Mouse (Mus musculus) ZHBTc4 (cell line): ENCODE results near the gene Cadm4.
A peak's percentile ranks its signal among the peaks of the same experiment; 100 is the strongest.

Experiments
- DNase-seq: peaks from one replicate; pipeline ENCODE4 v3.0.0-alpha.2; 2011; ENCODE audit warnings: low read depth, low spot score

Gene Cadm4

DNA sequence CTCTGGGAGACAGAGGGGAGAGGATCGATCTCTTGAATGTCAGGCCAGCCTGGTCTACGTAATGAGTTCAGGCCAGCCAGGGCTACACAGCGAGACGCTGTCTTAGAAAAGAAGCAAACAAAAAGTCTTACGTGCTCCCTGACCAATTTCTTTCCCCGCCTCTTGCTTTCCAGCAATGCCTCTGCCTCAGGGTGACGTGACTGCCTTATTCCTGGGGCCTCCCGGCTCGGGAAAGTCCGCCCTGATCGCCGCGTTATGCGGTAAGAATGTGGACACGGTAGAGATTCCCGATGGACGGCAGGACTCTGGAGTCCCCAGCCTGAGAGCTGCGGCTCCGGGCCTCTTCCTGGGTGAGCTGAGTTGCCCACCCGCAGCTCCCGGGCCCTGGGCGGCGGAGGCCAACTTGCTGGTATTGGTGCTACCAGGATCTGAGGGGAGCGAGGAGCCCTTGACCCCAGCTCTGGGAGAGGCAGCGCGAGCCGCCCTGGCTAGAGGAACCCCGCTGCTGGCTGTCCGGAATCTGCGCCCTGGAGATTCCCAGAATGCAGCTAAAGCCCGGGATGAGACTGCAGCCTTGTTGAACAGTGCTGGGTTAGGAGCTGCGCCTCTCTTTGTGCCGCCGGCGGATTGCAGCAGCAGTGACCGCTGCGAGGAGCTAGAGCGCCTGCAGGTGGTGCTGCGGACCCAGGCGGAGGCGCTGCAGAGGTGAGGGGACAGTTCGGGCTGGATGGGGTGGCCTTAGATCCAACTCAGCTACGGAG is 49.6 kb downstream of the Cadm4 start:
- peak; percentile 83 for DNase-seq

DNA sequence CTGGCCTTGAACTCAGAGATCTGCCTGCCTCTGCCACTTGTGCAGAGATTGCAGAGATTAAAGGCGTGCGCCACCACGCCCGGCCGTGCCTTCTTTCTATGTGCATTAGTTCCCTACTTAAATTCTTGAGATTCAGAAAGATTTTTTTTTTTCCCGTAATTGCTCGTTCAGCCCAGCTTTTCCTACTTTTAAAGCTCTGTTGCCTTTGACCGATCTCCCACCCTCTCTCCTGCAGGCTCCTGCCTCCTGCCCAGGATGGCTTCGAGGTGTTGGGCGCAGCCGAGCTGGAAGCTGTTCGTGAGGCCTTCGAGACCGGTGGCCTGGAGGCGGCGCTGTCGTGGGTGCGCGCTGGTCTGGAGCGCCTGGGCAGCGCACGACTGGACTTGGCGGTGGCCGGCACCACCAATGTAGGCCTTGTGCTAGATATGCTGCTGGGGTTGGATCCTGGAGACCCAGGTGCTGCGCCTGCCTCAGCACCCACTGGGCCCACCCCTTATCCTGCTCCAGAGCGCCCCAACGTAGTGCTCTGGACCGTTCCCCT is 51.3 kb downstream of the Cadm4 start:
- peak; percentile 71 for DNase-seq

DNA sequence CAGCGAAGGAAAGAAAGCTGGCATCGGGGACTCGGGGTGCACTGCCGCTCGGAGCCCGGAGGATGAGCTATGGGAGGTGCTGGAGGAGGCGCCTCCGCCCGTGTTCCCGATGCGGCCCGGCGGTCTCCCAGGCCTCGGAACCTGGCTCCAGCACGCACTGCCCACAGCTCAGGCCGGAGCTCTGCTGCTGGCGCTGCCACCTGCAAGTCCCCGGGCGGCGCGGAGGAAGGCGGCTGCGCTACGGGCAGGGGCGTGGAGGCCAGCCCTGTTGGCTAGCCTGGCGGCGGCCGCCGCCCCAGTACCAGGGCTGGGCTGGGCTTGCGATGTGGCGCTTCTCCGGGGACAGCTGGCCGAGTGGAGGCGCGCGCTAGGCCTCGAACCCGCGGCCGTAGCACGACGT is 52.0 kb downstream of the Cadm4 start:
- DNase-seq, result no peak

DNA sequence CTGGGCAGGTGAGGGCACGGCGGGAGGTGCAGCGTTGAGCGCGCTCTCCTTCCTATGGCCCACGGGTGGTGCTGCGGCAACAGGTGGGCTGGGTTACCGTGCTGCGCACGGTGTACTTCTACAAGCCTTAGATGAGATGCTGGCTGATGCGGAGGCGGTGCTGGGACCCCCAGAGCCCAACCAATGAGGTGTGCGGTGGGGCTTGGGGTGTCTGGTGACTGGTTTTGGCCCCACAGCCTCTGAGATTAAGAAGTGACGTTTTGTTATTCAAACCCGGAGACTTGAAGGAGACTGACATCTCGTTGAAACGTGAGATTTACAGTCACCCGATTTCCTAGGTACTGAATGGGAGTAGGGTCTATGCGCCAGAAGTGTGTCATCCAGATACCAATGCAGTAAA is 52.5 kb downstream of the Cadm4 start:
- peak; percentile 78 for DNase-seq

DNA sequence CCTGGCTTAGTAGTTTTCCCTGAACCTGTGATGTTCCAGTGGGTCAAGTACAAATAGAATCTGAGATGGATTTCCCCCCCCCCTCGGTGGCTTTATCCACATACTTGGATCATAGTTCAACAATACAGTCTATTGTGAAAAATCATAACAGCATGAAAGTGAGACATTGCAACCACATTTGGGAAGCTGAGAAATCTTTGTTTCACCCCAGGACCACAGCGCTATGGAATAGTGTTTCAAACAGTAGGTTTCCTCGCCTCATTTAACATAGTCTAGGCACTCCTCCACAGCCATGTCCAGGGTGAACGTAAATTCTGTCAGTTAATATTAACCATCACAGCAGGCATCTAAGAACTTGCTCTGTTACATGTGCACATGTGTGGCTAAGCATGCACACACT is 55.3 kb downstream of the Cadm4 start:
- DNase-seq, result no peak

DNA sequence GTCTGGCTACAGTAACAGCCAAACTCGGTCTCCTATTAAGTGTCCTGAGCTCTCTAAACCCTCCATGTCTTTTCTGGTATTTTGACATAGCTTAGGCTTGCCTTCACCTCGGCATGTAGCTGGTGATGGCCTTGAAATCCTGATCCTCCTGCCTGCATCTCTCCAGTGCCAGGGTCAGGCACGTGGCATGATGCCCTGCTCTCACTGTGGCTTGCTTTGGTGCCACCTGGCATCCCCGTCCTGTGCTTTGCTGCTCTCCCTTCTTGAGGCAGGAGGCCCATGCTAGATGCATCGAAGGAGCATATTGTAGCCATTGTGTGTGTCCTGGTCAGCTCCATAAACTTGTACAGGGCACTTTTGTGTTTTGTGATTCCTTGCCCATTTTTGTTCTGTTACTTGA is 55.8 kb downstream of the Cadm4 start:
- DNase-seq, result no peak

DNA sequence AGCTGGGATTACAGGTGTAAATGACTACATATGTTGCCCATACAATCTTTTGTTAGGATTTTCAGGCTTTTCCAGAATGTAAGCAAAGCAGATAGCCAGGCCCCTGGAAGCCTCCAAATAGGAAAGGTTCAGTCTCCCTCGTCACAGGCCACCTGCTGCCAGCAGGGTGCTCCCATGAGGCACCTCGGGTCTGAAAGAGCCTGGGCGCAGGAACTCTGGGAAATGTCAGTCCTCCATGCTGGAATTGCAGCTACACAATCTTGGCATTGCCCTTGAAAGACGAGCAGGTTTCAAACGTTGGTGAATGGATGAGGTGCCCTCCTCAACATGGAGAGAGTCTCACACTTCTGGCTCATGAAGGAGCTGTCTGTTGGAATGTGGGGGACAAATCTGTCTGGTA is 56.3 kb downstream of the Cadm4 start:
- DNase-seq, result no peak

DNA sequence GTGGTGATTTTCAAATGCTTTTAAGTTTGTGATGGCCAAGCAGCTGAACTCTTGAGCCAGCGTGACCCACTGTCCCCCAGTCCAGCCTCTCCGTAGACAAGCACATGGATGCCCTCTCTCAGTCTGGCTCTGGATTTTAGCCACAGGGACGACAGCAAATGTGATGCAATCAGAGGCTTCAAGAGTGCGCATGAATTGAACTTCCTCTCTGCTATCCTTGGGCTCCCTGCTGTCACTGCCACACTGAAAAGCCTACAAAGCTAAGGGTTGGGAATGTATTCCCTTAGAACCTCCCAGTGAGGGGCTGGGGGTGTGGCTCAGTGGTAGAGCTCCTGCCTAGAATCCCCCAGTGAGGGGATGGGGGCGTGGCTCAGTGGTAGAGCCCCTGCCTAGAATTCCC is 56.9 kb downstream of the Cadm4 start:
- peak; percentile 67 for DNase-seq

DNA sequence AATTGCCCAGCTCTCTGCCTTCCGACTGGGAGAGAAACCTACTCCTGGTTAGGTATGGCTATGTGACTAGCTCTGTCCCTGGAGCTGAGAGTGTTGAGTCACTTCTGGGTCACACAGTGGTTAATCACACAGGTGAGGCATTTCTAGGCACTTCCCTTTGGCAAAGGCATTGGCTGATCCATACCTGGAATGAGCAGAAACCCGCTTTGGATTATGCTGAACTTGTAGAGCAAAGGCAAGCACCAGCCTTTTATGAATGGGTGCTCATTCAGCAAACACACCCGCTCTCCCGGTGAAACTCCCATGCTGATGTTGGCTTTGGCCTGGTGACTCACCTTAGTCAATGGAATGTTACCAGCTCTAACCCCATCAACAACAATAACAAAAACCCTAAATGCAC is 57.9 kb downstream of the Cadm4 start:
- no peak for DNase-seq

DNA sequence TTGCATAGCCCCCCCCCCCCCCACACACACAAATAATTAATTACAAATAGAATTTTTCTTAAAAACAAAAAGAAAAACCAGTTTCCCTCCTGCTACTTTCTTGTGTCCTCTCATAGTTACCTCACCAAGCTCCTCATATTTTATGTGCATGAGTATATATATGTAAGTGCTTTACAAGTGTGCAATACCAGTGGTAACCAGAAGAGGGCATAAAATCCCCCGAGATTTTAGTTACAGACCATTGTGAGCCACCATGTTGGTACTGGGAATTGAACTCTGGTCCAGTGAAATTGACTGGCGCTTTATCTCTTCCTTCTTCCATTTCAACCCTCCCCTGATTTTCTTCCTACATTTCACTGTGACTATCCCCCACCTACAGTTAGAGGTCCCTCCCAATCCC is 62.7 kb downstream of the Cadm4 start:
- peak; percentile 86 for DNase-seq

DNA sequence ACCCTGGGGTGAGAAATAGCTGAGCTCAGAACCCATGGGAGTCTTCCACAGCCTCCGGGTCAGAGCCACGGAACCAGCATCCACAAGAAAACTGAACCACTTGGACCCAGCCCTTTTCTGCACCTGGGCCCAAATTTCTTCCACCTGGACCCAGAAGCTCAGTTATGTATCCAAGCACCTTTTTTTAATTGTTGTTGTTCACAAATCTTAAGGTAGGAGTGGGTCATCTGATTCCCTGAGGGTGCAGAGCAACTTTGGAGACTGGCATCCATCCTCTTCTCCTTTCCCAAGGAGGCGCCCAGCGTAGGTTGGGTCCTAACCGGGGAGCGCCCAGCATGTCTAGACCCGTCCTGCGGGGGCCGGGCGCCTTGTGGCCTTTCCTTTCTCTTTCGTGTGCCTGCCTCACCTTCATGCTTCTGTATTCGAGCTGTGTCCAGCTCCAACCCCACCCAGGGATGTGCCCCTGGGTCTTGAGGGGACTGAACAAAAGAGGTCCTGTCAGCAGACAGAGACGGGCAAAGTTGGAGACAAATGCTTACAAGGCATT is 64.3 kb downstream of the Cadm4 start, which contains the start of the genes Pinlyp and Xrcc1:
Gene Pinlyp (minus strand): TSS at position 51 of the 547 bp plus-strand sequence.
Gene Xrcc1 (plus strand): TSS at position 222 of the 547 bp plus-strand sequence.
- no peak for DNase-seq

DNA sequence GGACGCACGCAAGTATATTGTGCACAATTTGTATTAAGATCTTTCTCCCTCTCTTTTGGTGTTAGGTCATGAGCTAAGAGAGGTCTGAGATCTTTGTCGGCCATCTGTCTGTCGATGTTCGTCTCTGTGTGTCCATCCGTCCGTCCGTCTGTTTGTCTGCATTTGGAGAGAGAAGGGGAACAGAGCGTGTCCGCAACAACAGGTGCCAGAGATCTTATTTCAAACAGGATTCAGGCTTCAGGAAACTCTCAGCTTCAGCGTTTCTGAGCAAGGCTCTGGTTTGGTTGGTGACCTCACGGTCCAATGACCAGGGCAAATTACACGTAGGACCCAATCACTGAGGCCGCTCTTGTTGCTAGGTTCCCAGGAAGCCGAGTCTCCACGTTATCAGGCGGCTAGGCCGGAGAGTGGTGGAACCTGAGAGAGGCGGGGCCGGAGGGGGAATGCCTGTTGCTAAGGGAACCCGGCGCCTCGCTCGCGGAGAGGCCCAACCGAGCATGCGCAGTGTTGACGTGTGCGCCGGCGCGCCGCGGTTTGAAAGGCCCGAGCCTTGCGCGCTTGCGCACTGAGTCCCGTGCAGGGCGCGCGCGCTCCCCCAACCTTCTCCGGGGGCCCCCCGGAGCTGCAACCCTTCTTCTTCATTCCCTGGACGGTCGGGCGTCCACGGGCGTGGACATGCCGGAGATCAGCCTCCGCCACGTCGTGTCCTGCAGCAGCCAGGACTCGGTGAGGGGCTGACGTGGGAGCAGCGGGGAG is 65.0 kb downstream of the Cadm4 start:
- DNase-seq, result peak; percentile 99

DNA sequence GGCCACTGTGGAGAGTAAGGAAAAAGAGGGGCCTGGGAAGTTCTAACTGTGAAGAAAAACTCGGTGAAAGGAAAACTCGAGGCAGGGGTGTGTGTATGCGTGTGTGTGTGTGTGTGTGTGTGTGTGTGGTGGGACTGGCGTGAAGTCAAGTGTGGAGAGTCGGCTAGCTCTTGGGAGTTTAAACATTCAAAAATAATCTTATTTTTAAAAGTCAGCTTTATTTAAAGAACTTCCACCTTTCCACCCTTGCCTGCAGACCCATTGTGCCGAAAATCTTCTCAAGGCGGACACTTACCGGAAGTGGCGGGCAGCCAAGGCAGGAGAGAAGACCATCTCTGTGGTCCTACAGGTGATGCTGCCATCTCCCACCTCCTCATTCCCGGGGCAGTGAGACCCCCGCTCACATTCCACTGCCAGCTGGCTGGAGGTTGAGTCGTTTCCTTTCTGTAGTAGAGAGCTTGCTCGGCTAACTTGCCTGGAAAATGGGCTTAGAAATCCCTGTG is 65.8 kb downstream of the Cadm4 start:
- DNase-seq, result no peak

DNA sequence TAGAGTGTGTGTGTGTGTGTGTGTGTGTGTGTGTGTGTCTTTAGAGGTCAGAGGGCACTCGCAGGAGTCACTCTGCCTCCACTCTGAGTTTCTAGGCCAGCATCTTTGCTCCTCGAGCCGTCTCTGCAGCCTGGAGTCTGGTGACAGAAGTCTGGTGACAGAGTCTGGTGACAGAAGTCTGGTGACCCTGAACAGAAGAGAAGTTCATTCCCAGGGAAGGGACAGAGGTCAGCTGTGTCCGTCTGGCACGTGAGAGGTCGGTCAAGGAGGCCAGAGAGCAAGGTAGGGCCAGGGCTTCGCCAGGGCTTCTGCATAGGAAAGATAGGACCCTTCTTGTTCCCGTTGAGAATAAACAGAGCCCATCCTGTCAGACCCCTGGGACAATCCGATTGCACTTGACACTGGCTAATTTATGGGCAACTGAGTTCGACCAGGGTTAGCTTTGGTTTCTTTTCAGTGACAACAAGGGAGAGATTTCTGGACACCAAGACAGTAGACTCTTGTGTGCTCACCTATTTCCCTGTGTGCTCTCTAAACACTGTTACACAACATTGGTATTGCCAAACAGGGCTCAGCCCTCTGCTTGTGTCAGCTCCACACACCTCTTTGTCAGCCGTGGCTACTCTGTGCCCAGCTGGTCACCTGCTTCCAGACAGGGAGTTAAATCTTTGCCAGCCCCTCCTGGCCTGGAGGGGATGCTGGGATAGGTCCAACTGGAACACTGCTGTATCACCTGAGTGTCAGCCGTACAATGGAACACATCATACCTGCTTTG is 70.3 kb downstream of the Cadm4 start:
- DNase-seq, result no peak
